Mouse (Mus musculus) telencephalon, adult 2 months (tissue): ENCODE measurements around the gene Rbbp5.

Experiments used
- DNase-seq: peaks from one replicate; pipeline ENCODE4 v3.0.0-alpha.2; 2011; ENCODE audit warnings: low read depth, low spot score

Rbbp5 gene

GRCm38 (mm10) chr1:132500535-132500934 is 23.4 kb downstream of the Rbbp5 start:
- no peak for DNase-seq

GRCm38 (mm10) chr1:132505155-132505554 is 28.0 kb downstream of the Rbbp5 start:
- no peak for DNase-seq

DNA sequence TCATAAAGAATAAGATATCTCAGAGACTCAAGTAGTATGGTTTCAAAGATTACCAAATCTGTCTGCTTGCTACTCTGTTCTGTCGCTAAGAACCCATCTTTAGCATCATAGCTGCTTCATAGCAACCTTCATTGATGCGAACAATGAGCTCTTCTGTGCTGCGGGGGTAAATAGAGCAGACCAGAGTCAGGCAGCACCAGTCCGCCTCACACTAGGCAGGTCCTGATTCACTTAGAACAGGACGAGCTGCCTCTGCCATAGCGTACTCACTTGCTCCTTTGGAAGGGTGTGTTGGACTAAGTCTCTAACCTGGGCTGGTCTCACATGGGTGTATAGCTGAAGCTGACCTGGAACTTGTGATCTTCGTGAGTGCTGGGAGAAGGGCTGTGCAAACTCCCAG is 28.9 kb downstream of the Rbbp5 start, which contains the start of gene Tmem81:
TSS of gene Tmem81 (plus strand) at position 173 of the 400 bp plus-strand sequence.
- DNase-seq: no peak

GRCm38 (mm10) chr1:132506656-132507055 is 29.5 kb downstream of the Rbbp5 start:
- DNase-seq: no peak

DNA sequence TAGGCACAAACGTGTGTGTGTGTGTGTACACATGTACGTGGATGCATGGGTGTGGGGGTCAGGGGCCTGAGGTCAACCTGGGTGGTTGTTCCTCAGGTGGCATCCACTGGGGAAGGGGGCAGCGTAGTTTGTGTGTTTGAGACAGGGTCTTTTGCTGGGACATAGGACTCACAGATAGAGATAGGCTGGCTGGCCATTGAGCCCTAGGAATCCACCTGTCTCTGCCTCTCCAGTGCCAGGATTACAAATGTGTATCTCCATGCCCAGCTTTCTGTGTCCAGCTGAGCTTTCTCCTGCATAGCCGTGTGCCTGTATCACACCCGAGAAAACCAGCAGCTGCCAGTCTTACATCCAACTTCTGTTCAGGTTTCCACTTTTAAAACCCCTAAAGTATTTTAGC is 32.6 kb downstream of the Rbbp5 start:
- no peak for DNase-seq

DNA sequence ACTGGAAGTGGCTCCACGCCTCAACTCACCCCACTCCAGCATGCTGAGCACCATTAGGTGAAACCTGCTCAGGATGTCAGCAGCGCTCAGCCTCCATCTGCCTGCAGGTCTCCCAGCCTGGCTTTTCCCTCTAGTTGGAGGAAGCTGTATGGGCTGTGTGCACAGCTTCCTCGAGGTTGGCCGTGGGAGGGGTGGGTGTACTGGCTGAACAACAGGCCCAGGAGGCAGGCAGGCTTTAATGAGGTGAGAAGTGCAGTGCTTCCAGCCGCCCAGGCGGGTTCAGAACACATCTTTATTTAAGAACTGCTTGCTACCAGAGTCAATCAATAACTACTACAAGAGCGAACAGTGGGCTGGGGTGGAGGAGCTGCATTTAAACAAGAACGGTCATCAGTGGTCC is 34.4 kb downstream of the Rbbp5 start:
- no peak for DNase-seq

DNA sequence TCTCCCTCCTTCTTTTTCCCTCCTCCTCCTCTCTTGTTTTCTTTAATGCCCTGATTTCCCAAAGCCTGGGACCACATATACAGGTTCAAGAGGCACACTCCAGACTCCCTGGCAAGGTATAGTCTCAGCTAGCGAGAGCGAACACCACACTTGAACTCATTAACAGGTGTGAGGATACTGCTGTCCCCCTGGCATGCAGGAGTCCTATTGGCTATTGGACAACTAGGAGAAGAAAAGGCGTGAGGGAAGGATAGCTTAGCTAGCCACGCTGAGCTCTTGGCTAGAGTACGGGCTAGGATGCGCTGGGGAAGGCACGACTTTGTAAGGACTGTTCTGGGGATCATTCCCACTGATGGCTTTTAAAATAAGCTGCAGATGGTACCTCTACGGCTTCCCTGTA is 34.9 kb downstream of the Rbbp5 start:
- no peak for DNase-seq

- DNase-seq: no peak
Observed at GRCm38 (mm10) chr1:132515339-132515738, 38.2 kb downstream of the Rbbp5 start.

DNA sequence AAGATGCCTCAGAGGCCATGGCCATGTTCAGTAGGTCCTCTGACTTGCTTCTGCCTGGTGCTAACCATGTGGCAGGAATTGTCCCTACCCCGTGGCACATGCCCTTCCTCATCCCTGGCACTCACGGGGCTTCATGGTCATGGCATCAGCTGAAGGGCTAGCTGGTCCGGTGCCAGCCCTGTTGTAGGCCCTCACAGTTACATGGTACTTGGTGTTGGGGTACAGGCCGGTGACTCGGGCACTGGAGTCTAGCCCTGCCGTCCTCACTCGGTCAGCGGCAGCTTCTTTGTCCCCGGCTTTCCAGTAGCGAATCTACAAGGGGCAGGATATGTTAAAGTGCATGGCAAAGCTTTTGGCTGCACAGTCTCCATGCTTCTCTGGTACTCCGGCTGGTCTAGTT is 39.6 kb downstream of the Rbbp5 start:
- no peak for DNase-seq

GRCm38 (mm10) chr1:132518621-132519020 is 41.5 kb downstream of the Rbbp5 start:
- no peak for DNase-seq

- no peak for DNase-seq
Observed at GRCm38 (mm10) chr1:132519734-132520133, 42.6 kb downstream of the Rbbp5 start.

- no peak for DNase-seq
Observed at GRCm38 (mm10) chr1:132520764-132521163, 43.6 kb downstream of the Rbbp5 start.

- DNase-seq: no peak
Observed at GRCm38 (mm10) chr1:132523048-132523447, 45.9 kb downstream of the Rbbp5 start.

DNA sequence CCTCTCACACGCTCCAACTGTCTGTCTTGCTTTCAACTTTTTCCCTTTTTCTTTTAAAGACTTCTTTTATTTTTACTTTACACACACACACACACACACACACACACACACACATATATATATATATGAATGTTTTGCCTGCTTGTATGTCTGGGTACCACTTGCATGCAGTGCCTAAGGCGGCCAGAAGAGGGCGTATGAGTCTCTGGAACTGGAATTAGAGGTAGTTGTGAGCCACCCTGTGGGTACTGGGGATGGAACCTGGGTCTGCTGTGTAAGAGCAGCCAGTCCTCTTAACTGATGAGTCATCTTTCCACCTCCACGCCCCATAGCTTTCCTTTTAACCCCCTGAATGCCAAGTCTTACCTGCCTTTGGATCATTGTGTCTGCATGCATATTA is 46.8 kb downstream of the Rbbp5 start:
- no peak for DNase-seq

- peak; percentile 80 for DNase-seq
Observed at GRCm38 (mm10) chr1:132525832-132526231, 48.7 kb downstream of the Rbbp5 start.

DNA sequence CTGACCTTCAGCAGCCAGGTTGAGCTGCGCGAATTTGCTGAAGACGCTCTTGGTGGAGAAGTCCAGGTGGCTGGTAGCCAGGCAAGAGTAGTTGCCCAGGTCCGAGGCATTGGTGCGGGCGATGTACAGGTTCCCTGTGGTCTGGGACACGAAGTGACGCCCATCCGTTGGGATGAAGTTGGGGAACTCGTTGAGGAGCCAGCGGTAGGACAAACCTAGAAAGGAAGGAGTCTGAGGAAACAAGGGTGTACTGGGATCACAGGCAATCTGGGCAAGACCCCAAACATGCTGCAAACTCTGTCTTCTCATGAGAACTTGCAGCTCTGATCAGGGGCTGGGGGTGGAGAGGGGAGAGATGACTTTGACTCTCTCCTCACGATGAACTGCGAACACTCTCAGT is 50.9 kb downstream of the Rbbp5 start:
- DNase-seq: no peak

DNA sequence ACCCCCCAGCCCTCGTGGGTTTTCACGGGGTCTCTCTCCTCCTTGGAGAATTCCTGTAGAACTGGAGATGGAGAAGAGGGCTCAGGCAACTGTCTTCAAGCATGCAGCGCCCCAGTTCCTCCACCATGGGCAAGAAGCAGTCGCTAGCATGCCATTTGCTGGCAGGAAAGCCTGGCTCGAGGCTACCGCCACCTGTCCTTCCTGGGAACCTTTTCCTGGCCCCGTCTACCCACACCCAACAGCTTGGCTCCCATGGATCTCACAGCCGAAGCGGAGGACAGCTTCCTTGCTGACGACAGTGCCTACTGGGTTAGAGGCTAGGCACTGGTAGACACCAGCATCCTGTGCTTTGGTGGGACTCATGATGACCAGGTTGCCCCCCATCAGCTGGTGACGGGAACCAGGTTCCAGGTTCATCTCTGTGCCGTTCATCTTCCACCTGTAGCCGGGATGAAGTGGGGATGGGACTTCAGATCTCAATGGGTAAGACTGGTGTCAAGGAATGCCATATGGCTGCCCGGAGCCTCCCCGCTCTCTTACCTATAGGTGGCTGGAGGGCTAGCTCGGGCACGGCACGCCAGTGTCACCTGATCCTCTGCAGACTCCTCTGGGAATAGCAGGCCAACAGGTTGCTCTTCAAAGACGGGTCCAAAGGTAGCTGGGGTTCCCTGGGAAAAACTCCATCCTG is 51.6 kb downstream of the Rbbp5 start:
- no peak for DNase-seq

- DNase-seq: no peak
Observed at GRCm38 (mm10) chr1:132530631-132531191, 53.5 kb downstream of the Rbbp5 start.

GRCm38 (mm10) chr1:132532521-132532920 is 55.4 kb downstream of the Rbbp5 start:
- DNase-seq: no peak

DNA sequence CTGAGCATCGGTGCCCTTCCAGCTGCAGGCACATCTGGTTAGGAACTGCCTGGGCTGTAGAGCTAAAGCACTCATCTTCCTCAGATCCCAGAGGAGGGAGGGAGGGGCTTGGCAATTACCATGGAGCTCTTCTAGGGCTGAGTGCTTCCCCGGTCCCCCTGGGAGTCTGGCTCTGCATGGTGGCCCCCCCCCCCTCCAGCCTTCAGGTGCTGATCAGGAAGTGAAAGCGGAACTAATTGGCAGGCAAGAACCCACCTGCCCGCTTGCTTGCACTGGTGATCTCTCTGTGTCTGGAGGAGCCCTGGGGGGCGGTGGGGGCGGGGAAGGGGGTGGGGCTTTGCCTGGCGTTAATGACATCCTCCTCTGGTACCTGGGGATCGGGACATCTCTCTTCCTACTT is 56.7 kb downstream of the Rbbp5 start:
- no peak for DNase-seq

- DNase-seq: no peak
Observed at GRCm38 (mm10) chr1:132535541-132535940, 58.4 kb downstream of the Rbbp5 start.

GRCm38 (mm10) chr1:132536416-132536815 is 59.3 kb downstream of the Rbbp5 start:
- DNase-seq: no peak

- peak; percentile 66 for DNase-seq
Observed at GRCm38 (mm10) chr1:132537736-132538135, 60.6 kb downstream of the Rbbp5 start.

DNA sequence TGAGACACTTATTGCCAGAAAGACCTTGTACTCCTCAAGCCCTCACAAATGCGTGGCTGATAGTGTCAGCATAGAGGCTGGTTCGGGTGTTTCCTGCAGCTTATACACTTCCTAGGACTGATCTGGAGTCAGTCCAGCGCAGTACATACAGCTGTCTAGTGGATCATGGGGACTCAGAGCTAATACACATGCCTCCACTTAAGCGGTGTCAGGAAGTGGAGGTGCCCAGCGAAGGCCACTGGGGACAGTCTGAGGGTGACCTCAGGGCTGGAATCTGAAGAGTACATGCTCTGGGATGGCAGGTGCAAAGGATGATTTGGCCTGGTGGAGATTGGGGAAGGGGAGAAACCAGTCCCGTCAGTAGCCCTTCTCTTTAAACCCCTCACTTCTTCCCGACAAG is 63.5 kb downstream of the Rbbp5 start:
- DNase-seq: no peak
